Mouse (Mus musculus) embryo, embryonic 9.5 days (tissue): ENCODE measurements around the gene Immp2l.

Experiments used
- DNase-seq: peaks from one replicate; pipeline ENCODE4 v3.0.0-alpha.2; 2017; ENCODE audit errors: extremely low spot score

Gene Immp2l

GRCm38 (mm10) chr12:41182856-41183255, 159.0 kb downstream of the Immp2l start:
- DNase-seq = no peak

GRCm38 (mm10) chr12:41185060-41185459, 161.2 kb downstream of the Immp2l start:
- DNase-seq = no peak

- no peak for DNase-seq
Measured at GRCm38 (mm10) chr12:41185509-41185908, 161.6 kb downstream of the Immp2l start.

- no peak for DNase-seq
Measured at GRCm38 (mm10) chr12:41192829-41193228, 168.9 kb downstream of the Immp2l start.

- DNase-seq = no peak
Measured at GRCm38 (mm10) chr12:41196374-41196773, 172.5 kb downstream of the Immp2l start.

GRCm38 (mm10) chr12:41215186-41215585, 191.3 kb downstream of the Immp2l start:
- no peak for DNase-seq

GRCm38 (mm10) chr12:41221893-41222292, 198.0 kb downstream of the Immp2l start:
- DNase-seq = no peak

GRCm38 (mm10) chr12:41223686-41224085, 199.8 kb downstream of the Immp2l start:
- no peak for DNase-seq

- DNase-seq = no peak
Measured at GRCm38 (mm10) chr12:41224538-41224937, 200.6 kb downstream of the Immp2l start.

- no peak for DNase-seq
Measured at GRCm38 (mm10) chr12:41231966-41232365, 208.1 kb downstream of the Immp2l start.

GRCm38 (mm10) chr12:41237880-41238279, 214.0 kb downstream of the Immp2l start:
- no peak for DNase-seq

GRCm38 (mm10) chr12:41241221-41241620, 217.3 kb downstream of the Immp2l start:
- no peak for DNase-seq

- DNase-seq = no peak
Measured at GRCm38 (mm10) chr12:41248254-41248653, 224.4 kb downstream of the Immp2l start.

GRCm38 (mm10) chr12:41250123-41250522, 226.2 kb downstream of the Immp2l start:
- DNase-seq = no peak

GRCm38 (mm10) chr12:41257905-41258304, 234.0 kb downstream of the Immp2l start:
- no peak for DNase-seq

- no peak for DNase-seq
Measured at GRCm38 (mm10) chr12:41259608-41260007, 235.7 kb downstream of the Immp2l start.

GRCm38 (mm10) chr12:41274136-41274535, 250.2 kb downstream of the Immp2l start:
- DNase-seq = no peak

GRCm38 (mm10) chr12:41275361-41275760, 251.5 kb downstream of the Immp2l start:
- DNase-seq = no peak

GRCm38 (mm10) chr12:41277896-41278295, 254.0 kb downstream of the Immp2l start:
- DNase-seq = no peak

- peak; percentile 0 for DNase-seq
Measured at GRCm38 (mm10) chr12:41289047-41289446, 265.2 kb downstream of the Immp2l start.

GRCm38 (mm10) chr12:41307015-41307414, 283.1 kb downstream of the Immp2l start:
- peak; percentile 0 for DNase-seq

- DNase-seq = no peak
Measured at GRCm38 (mm10) chr12:41308726-41309680, 285.1 kb downstream of the Immp2l start.

GRCm38 (mm10) chr12:41313391-41313790, 289.5 kb downstream of the Immp2l start:
- DNase-seq = no peak
